Mouse (Mus musculus) cortical plate, adult 2 months (tissue): ENCODE results near the gene Pglyrp4. TPM values are rescaled to one million over a fixed set of nuclear protein-coding genes. Genes with fewer than 3 reads are reported as not detected.
"Not testable (repeated sequence)": the region's sequence is repeated elsewhere in the genome, so short reads cannot be mapped to it uniquely, and the experiment has no call there.

Experiments used
- H3K27ac ChIP-seq: fragments of 200-500 bp; 2 replicates; pipeline ENCODE4 v1.5.1; 2012; ENCODE audit warnings: low read length, control low read depth, inconsistent platforms; ENCODE audit not compliant: insufficient read depth
- H3K4me1 ChIP-seq: fragments of 200-500 bp; 2 replicates; pipeline ENCODE4 v1.6.1; 2011; ENCODE audit warnings: low read length; ENCODE audit not compliant: control insufficient read depth, insufficient read depth
- H3K4me3 ChIP-seq: fragments of 200-500 bp; 2 replicates; pipeline ENCODE4 v1.5.1; 2011; ENCODE audit warnings: mild to moderate bottlenecking, low read length, control low read depth; ENCODE audit not compliant: insufficient read depth
- CTCF ChIP-seq: fragments of 200-500 bp; IDR thresholded peaks from 2 replicates; pipeline ENCODE4 v1.5.1; 2011; ENCODE audit warnings: mild to moderate bottlenecking, control low read depth, low read length; ENCODE audit not compliant: insufficient read depth; ENCODE audit errors: extremely low read depth
- POLR2A ChIP-seq: fragments of 200-500 bp; IDR thresholded peaks from 2 replicates; pipeline ENCODE4 v1.6.1; 2011; ENCODE audit warnings: mild to moderate bottlenecking, low read length, control low read depth; ENCODE audit not compliant: insufficient read depth; ENCODE audit errors: extremely low read depth
- polyA plus RNA-seq: library from polyadenylated mRNA; depleted of rRNA; stranded (reverse); fragments of >200 nt; gene quantifications from 2 replicates; pipeline ENCODE4 v1.2.3, GENCODE M21; 2012; rRNA removed

The Pglyrp4 gene
- not detected in 2 replicates for polyA plus RNA-seq

DNA sequence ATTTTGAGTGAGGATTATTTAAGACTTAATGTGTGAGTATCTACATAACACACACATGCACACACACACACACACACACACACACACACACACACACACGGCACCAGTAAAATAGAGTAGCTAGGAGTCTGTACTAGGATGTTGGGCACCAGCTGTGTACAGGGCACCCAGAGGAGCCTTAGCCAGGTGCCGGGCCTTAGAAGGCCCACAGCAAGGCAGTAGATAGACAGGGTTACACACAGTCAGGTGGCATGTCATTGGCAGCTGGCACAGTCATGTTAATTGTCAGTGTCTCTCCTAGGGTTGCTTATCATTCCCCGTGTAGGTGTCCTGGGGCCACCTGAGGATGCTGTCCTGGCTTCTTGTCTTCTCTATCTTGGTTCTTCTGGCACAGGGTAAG is at the start of gene Pglyrp4:
Pglyrp4 (plus strand) TSS at position 301 of the 400 bp plus-strand sequence.
- Histone ChIP-seq H3K4me1 (no peaks in the 10 kb centered on the region), H3K27ac (no peak within 1 kb of the TSS), H3K4me3 (no peak within 1 kb of the TSS)
- TF ChIP-seq POLR2A: no peak
- TF ChIP-seq CTCF: no peak

DNA sequence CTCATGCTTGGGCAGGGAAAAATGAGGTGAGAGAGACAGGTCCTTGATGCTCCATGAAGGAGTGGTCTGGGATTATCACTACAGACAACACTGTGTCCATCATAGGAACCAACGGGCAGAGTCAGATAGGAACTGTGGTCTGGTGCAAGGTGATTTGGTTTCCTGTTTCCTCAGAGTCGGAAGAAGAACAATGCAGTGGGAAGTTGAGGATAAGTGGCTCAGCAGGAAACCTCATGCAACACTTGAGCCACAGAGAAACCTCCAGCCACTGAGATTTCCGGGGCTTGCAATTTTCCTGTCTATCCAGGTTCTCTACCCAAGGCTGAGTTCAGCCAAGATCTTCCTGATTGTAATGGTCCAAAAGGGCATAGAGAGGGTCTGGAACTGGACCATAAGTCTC is 48.0 kb upstream of the Pglyrp4 start:
- TF ChIP-seq CTCF: no peak
- no peak for TF ChIP-seq POLR2A
- Histone ChIP-seq H3K4me1 (no peaks in the 10 kb centered on the region), H3K4me3 (no peak overlapping the region), H3K27ac (no peak overlapping the region)

DNA sequence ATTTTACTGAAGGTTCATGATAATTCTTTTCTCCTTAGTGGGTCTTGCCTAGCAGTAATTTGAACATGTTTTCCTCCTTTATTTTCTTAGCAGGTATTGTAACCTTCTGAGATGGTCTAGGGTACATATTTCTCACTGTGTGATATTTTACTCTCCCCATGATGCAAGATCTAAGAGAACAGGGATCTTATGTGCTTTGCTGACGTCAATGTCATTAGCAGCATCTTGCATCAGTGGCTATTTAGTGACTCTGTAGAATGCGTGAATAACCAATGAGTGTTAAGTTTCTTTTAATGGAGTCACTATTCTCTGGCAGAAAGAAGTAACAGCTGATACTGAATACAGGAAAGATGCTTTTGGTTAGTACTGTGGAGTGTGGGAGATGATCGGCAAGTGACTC is 42.8 kb upstream of the Pglyrp4 start:
- H3K4me3 ChIP-seq: no peak overlapping the region
- no peak overlapping the region for H3K27ac ChIP-seq
- TF ChIP-seq CTCF (no peak), POLR2A (no peak)
- H3K4me1 ChIP-seq: no peaks in the 10 kb centered on the region

DNA sequence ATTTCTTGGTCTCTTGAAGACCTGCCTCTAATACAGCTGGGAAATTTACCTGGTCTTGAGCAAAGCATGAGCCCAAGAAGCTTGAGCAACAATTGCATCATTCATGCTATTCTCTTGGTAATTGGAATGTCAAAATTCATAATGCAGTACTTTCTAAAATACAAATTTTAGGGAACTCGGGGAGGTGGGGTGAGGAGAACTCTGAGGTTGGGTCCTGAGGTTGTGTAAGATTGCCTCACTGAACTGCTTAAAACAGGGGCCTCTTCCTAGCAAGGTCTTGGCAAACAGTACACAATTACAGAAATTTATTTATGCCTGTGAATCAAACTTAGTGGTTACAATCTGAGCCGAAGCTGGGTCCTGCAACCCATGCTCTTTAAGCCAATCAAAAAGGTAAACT is 39.9 kb upstream of the Pglyrp4 start:
- Histone ChIP-seq H3K4me1 (no peaks in the 10 kb centered on the region), H3K27ac (no peak overlapping the region), H3K4me3 (no peak overlapping the region)
- TF ChIP-seq POLR2A: no peak

DNA sequence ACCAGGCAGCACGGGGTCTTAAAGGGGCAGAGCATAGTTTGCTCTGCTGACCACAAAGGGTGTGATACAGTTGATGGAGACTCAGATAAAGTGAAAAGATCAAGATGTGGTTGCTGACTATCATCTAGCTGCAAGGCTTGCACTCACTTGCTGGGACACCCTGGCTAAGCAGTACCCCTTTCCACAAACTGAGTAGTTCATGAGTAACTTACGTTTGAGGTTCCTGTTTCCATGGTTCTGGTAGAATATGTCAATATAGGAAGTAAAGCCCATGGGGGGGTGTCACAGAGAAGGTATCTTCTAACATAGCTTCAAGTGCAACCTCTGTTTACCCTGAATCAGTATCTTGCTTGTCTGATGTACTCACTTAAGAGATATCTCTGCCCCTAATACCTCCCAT is 33.2 kb upstream of the Pglyrp4 start:
- Histone ChIP-seq H3K4me1 (no peaks in the 10 kb centered on the region), H3K27ac (no peak overlapping the region), H3K4me3 (no peak overlapping the region)
- TF ChIP-seq POLR2A (no peak), CTCF (no peak)

DNA sequence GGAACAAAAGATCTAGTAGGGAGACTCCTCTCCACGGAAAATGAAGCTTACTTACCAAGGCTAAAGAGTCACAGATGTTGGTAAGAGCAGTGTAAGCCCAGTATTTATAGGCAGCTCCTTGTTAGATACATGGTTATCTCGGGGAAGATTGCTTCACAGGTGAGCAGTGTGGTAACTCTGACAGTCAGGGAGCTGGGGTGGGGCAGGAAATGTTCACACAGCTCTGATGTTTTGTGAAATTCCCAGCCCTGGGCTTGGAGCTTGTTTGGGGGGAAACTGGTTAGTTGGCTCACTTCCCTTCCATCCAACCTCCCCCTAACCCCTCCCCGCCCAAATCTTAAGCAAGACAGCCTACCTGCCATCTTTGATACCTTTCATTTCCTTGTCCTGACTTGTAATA is 31.1 kb upstream of the Pglyrp4 start, which contains the start of gene S100a9:
S100a9 (minus strand) TSS at position 109 of the 400 bp plus-strand sequence.
- no peaks in the 10 kb centered on the region for H3K4me1 ChIP-seq
- no peak within 1 kb of the TSS for H3K4me3 ChIP-seq
- no peak within 1 kb of the TSS for H3K27ac ChIP-seq
- TF ChIP-seq POLR2A (no peak), CTCF (no peak)

DNA sequence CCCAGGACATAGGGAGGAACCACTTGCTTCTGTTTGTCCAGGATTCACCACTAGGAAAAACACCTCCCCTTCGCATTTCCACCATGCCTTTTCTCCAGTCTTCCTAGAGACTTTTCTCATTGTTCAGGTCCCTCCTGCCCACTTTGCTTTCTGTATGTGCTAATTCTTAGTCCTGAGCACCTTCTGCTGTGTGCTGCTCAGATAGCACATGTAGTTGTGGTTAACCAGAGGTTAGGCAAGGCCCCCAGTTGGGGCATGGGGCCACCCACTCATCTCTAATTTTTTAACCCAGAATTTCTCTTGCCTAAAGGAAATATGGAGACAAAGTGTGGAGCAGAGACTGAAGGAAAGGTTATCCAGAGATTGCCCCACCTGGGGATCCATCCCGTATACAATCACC is 24.5 kb upstream of the Pglyrp4 start:
- TF ChIP-seq CTCF: no peak
- TF ChIP-seq POLR2A: no peak

DNA sequence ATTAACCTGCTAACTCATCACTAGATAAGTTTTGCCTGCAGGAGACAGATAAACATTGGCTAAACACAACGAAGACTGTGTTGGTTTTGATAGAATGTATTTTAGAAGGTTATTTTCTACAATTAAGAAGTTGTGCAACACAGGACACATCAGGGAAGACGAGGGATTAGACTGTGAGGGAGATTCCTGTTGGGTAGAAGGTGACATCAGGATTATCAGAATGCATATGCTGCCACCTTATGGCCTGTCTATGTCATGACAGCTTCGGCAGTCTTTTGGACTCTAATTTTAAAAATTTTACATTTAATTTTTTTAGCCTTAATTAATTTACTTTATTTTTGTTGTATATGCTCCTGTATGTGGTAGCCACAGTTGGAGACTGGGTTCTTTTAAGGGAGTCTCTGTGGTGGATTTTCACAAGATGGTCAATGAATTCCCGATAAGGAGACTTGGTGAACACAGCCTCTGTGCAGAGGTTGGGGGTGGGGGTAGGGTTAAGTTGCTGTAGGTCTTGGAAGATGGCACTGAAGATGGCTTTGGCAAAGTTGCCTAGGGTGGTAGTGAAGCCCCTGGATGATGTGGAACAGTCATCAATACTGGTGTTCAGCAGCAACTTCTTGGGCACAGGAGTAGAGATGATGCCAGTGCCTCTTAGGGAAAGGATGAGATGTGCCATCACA is 18.0 kb upstream of the Pglyrp4 start:
- H3K27ac ChIP-seq: no peak overlapping the region
- H3K4me1 ChIP-seq: no peaks in the 10 kb centered on the region
- TF ChIP-seq CTCF: peak; percentile 62; the same call in 1 of the 2 replicates
- no peak for TF ChIP-seq POLR2A
- no peak overlapping the region for H3K4me3 ChIP-seq

More for the DNA sequence above, 24.5 kb upstream of the Pglyrp4 start:
- H3K4me3 ChIP-seq: no peak overlapping the region
- H3K4me1 ChIP-seq: no peaks in the 10 kb centered on the region
- no peak overlapping the region for H3K27ac ChIP-seq

DNA sequence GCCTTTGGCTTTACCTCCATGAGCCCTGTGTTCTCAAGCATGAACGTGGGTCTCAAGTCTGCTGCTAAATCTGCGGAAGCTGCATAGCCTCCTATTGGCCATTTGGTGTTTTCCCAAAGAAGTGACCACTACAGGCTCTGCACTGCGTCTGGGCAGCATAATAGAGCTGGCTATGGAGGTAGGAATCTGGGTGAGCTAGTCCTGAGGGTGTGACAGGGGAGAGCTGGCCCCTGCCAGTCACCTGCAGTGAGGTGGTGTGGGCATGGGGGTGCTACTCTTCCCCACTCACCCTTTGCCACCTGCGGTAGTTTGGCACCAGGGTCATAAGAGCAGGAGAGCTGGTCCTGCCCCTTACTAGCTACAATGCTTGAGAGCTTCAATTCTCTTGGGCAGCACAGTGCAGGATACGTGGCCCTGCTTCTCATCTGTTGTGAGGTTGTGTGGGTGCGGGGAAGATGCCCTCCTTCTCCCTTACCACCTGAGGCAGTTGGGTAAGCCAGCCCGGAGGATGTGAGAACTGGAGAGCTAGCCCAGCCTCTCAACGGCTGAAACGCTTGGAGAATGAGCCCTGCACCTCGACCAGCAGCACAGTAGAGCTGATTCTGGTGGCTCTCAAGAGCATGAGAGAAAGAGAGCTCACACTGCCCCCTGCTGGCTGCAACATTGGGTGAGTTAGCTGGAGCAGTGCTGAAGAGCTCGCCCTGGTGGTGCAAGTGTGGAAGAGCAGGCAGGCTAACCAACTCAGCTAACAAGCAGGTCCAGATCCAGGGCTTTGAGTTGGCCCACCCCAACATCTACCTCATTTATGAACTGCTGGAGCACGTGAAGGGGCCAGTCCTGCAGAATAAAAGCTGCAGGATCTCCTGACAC is 16.9 kb upstream of the Pglyrp4 start:
- Histone ChIP-seq H3K4me1 (no peaks in the 10 kb centered on the region), H3K4me3 (no peak overlapping the region), H3K27ac (no peak overlapping the region)
- TF ChIP-seq POLR2A (no peak), CTCF (peak; percentile 98)

DNA sequence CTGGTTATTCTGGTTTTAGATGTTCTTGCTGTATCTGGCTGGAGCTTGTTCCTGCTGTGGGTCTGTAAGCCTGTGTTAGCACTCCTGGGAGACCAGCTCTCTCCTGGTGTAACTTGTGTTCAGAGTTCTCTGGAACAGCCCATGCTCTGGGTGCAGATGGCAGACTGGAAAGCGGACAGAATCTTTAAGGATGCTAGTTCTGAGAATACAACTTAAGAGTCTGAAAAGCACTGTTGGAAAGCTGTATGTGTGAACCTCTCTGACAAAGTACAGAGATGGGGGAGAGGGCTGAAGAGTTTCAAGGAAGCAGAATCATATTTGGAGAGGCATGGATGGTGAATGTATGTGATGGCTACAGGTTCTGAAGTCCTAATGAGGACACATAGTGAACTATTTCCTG is 23.0 kb downstream of the Pglyrp4 start:
- no peak overlapping the region for H3K27ac ChIP-seq
- no peaks in the 10 kb centered on the region for H3K4me1 ChIP-seq
- no peak overlapping the region for H3K4me3 ChIP-seq
- TF ChIP-seq POLR2A (no peak), CTCF (no peak)

DNA sequence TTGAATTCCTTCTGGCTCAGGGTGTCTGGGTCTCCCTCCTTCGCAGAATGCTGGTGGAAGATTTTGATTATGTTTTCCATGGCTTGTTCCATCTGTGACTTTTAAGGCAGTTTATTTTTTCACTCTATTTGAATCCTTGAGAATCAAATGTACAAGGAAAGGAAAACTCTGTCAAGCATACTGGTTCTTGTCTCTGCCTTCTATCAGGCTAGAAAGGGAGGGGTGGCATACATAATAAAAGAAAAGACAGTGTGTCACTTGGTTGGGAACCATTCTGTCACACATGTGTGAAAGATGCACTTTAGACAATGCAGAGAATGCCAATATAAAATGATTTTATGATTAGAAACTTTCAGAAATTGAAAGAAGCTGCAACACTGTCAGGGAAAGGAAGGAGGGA is 51.1 kb downstream of the Pglyrp4 start, which contains the start of gene Gm5849:
Gm5849 (minus strand) TSS at position 101 of the 400 bp plus-strand sequence.
- not testable (repeated sequence) for H3K4me1 ChIP-seq, H3K4me3 ChIP-seq, H3K27ac ChIP-seq

Other genes starting within 250 kb of the Pglyrp4 start
- 65.0 and 73.2 TPM in 2 replicates for gene Snapin, start 235.9 kb upstream of the Pglyrp4 start, polyA plus RNA-seq
- 126 and 131 TPM in 2 replicates for gene Chtop, start 217.4 kb upstream of the Pglyrp4 start, polyA plus RNA-seq
- 265 and 281 TPM in 2 replicates for gene S100a1, start 212.5 kb upstream of the Pglyrp4 start, polyA plus RNA-seq
- gene S100a13, start 212.5 kb upstream of the Pglyrp4 start, polyA plus RNA-seq: 74.0 and 74.6 TPM in 2 replicates
- not detected in 2 replicates for gene S100a14, start 200.1 kb upstream of the Pglyrp4 start, polyA plus RNA-seq
- 116 and 134 TPM in 2 replicates for gene S100a16, start 189.7 kb upstream of the Pglyrp4 start, polyA plus RNA-seq
- gene S100a3, start 166.3 kb upstream of the Pglyrp4 start, polyA plus RNA-seq: 1.9 and 2.0 TPM in 2 replicates
- gene S100a2, start 136.7 kb upstream of the Pglyrp4 start, polyA plus RNA-seq: not detected in 2 replicates
- gene Gm42674, start 125.0 kb upstream of the Pglyrp4 start, polyA plus RNA-seq: not detected in 2 replicates
- gene S100a4, start 123.1 kb upstream of the Pglyrp4 start, polyA plus RNA-seq: 10.9 and 13.4 TPM in 2 replicates
- gene S100a5, start 118.4 kb upstream of the Pglyrp4 start, polyA plus RNA-seq: not detected in 2 replicates
- 51.5 and 66.4 TPM in 2 replicates for gene S100a6, start 114.0 kb upstream of the Pglyrp4 start, polyA plus RNA-seq
- gene S100a7a, start 72.9 kb upstream of the Pglyrp4 start, polyA plus RNA-seq: 1.0 and 1.1 TPM in 2 replicates
- gene S100a8, start 57.9 kb upstream of the Pglyrp4 start, polyA plus RNA-seq: 0.95 and 1.8 TPM in 2 replicates
- gene S100a9, start 31.2 kb upstream of the Pglyrp4 start, polyA plus RNA-seq: 1.6 and 2.2 TPM in 2 replicates
- gene Gm5849, start 51.0 kb downstream of the Pglyrp4 start, polyA plus RNA-seq: not detected in 2 replicates